Mouse (Mus musculus): ENCODE data around the gene Pou6f2. TPM values are rescaled to one million over a fixed set of nuclear protein-coding genes. Genes with fewer than 3 reads are reported as not detected.

Pou6f2 gene
- polyA plus RNA-seq, 2 experiments: not detected

- H3K36me3 ChIP-seq (replicated peaks; ENCODE audit: control insufficient read depth, insufficient read depth, low read depth): no peaks in the 10 kb centered on the region
- H3K9ac ChIP-seq (replicated peaks): no peak overlapping the region
- H3K4me2 ChIP-seq (ENCODE audit: low read depth): no peak overlapping the region
- H3K4me3 ChIP-seq (ENCODE audit: insufficient read depth in 1 of 2, low read depth in 2 of 2, low read length in 2 of 2): no peak overlapping the region
- no peak overlapping the region for H3K27ac ChIP-seq
- ATAC-seq (ENCODE audit: insufficient read depth): no peak
- DNase-seq (ENCODE audit: low read depth in 3 of 3, low spot score in 3 of 3): no peak
- H3K27me3 ChIP-seq (ENCODE audit: control insufficient read depth, insufficient read depth, low read length): no peaks in the 10 kb centered on the region
- H3K9me3 ChIP-seq (ENCODE audit: control insufficient read depth, low read length): no peaks in the 10 kb centered on the region
- TF ChIP-seq EP300 (IDR thresholded peaks at IDR 0.05; ENCODE audit: low read depth): no peak
- no peak for TF ChIP-seq CTCF (IDR thresholded peaks at IDR 0.05; ENCODE audit: low read depth)
- no peaks in the 10 kb centered on the region for H3K4me1 ChIP-seq (replicated peaks; ENCODE audit: control insufficient read depth in 2 of 2, insufficient read depth in 2 of 2, low read length in 1 of 2)
- 72% methylated on average over 1 of the region's 1 CpGs for WGBS (ENCODE audit: insufficient replicate concordance)
Measured at GRCm38 (mm10) chr13:18293438-18293837, 104.0 kb downstream of the Pou6f2 start.

GRCm38 (mm10) chr13:18290253-18290914 is 107.1 kb downstream of the Pou6f2 start:
- H3K4me2 ChIP-seq (ENCODE audit: low read depth): no peak overlapping the region
- H3K27me3 ChIP-seq (ENCODE audit: control insufficient read depth, insufficient read depth, low read length): no peaks in the 10 kb centered on the region
- H3K27ac ChIP-seq: no peak overlapping the region
- no peaks in the 10 kb centered on the region for H3K36me3 ChIP-seq (replicated peaks; ENCODE audit: control insufficient read depth, insufficient read depth, low read depth)
- H3K9me3 ChIP-seq (ENCODE audit: control insufficient read depth, low read length): no peaks in the 10 kb centered on the region
- TF ChIP-seq CTCF (IDR thresholded peaks at IDR 0.05; ENCODE audit: low read depth) (no peak), EP300 (IDR thresholded peaks at IDR 0.05; ENCODE audit: low read depth) (no peak)
- WGBS (ENCODE audit: insufficient replicate concordance): 62% methylated on average over 4 of the region's 4 CpGs
- no peak for DNase-seq (ENCODE audit: low read depth in 3 of 3, low spot score in 3 of 3)
- H3K9ac ChIP-seq (replicated peaks): no peak overlapping the region
- no peak for ATAC-seq (ENCODE audit: insufficient read depth)
- H3K4me3 ChIP-seq (ENCODE audit: insufficient read depth in 1 of 2, low read depth in 2 of 2, low read length in 2 of 2): no peak overlapping the region
- H3K4me1 ChIP-seq (replicated peaks; ENCODE audit: control insufficient read depth in 2 of 2, insufficient read depth in 2 of 2, low read length in 1 of 2): no peaks in the 10 kb centered on the region

- Histone ChIP-seq H3K4me2 (ENCODE audit: low read depth) (no peak overlapping the region), H3K4me3 (ENCODE audit: insufficient read depth in 1 of 2, low read depth in 2 of 2, low read length in 2 of 2) (no peak overlapping the region), H3K4me1 (replicated peaks; ENCODE audit: control insufficient read depth in 2 of 2, insufficient read depth in 2 of 2, low read length in 1 of 2) (no peaks in the 10 kb centered on the region), H3K9ac (replicated peaks) (no peak overlapping the region), H3K27me3 (ENCODE audit: control insufficient read depth, insufficient read depth, low read length) (no peaks in the 10 kb centered on the region), H3K9me3 (ENCODE audit: control insufficient read depth, low read length) (no peaks in the 10 kb centered on the region), H3K36me3 (replicated peaks; ENCODE audit: control insufficient read depth, insufficient read depth, low read depth) (no peaks in the 10 kb centered on the region), H3K27ac (no peak overlapping the region)
- 71% methylated on average over 7 of the region's 7 CpGs for WGBS (ENCODE audit: insufficient replicate concordance)
- TF ChIP-seq CTCF (IDR thresholded peaks at IDR 0.05; ENCODE audit: low read depth) (no peak), EP300 (IDR thresholded peaks at IDR 0.05; ENCODE audit: low read depth) (no peak)
- ATAC-seq (ENCODE audit: insufficient read depth) (no peak), DNase-seq (ENCODE audit: low read depth in 3 of 3, low spot score in 3 of 3) (no peak)
Measured at GRCm38 (mm10) chr13:18287536-18287935, 110.0 kb downstream of the Pou6f2 start.

GRCm38 (mm10) chr13:18282361-18282982 is 115.0 kb downstream of the Pou6f2 start:
- H3K4me2 ChIP-seq (ENCODE audit: low read depth): no peak overlapping the region
- H3K36me3 ChIP-seq (replicated peaks; ENCODE audit: control insufficient read depth, insufficient read depth, low read depth): no peaks in the 10 kb centered on the region
- H3K9me3 ChIP-seq (ENCODE audit: control insufficient read depth, low read length): no peaks in the 10 kb centered on the region
- no peak overlapping the region for H3K9ac ChIP-seq (replicated peaks)
- no peak for TF ChIP-seq CTCF (IDR thresholded peaks at IDR 0.05; ENCODE audit: low read depth)
- TF ChIP-seq EP300 (IDR thresholded peaks at IDR 0.05; ENCODE audit: low read depth): no peak
- ATAC-seq (ENCODE audit: insufficient read depth): no peak
- H3K27ac ChIP-seq: no peak overlapping the region
- WGBS (ENCODE audit: insufficient replicate concordance): 57% methylated on average over 5 of the region's 5 CpGs
- no peak overlapping the region for H3K4me3 ChIP-seq (ENCODE audit: insufficient read depth in 1 of 2, low read depth in 2 of 2, low read length in 2 of 2)
- DNase-seq (ENCODE audit: low read depth in 3 of 3, low spot score in 3 of 3): no peak
- H3K27me3 ChIP-seq (ENCODE audit: control insufficient read depth, insufficient read depth, low read length): no peaks in the 10 kb centered on the region
- H3K4me1 ChIP-seq (replicated peaks; ENCODE audit: control insufficient read depth in 2 of 2, insufficient read depth in 2 of 2, low read length in 1 of 2): no peaks in the 10 kb centered on the region

GRCm38 (mm10) chr13:18281084-18281483 is 116.4 kb downstream of the Pou6f2 start:
- ATAC-seq (ENCODE audit: insufficient read depth): no peak
- no peak overlapping the region for H3K27ac ChIP-seq
- TF ChIP-seq EP300 (IDR thresholded peaks at IDR 0.05; ENCODE audit: low read depth) (no peak), CTCF (IDR thresholded peaks at IDR 0.05; ENCODE audit: low read depth) (no peak)
- no peaks in the 10 kb centered on the region for H3K36me3 ChIP-seq (replicated peaks; ENCODE audit: control insufficient read depth, insufficient read depth, low read depth)
- WGBS (ENCODE audit: insufficient replicate concordance): 50% methylated on average over 3 of the region's 3 CpGs
- no peak overlapping the region for H3K4me3 ChIP-seq (ENCODE audit: insufficient read depth in 1 of 2, low read depth in 2 of 2, low read length in 2 of 2)
- no peak for DNase-seq (ENCODE audit: low read depth in 3 of 3, low spot score in 3 of 3)
- H3K9me3 ChIP-seq (ENCODE audit: control insufficient read depth, low read length): no peaks in the 10 kb centered on the region
- no peaks in the 10 kb centered on the region for H3K4me1 ChIP-seq (replicated peaks; ENCODE audit: control insufficient read depth in 2 of 2, insufficient read depth in 2 of 2, low read length in 1 of 2)
- H3K4me2 ChIP-seq (ENCODE audit: low read depth): no peak overlapping the region
- no peaks in the 10 kb centered on the region for H3K27me3 ChIP-seq (ENCODE audit: control insufficient read depth, insufficient read depth, low read length)
- H3K9ac ChIP-seq (replicated peaks): no peak overlapping the region

Data from liver, embryonic 14.5 days (tissue).